Mouse (Mus musculus): ENCODE results near the gene Vcp.
A peak's percentile ranks its signal among the peaks of the same experiment; 100 is the strongest.

Vcp gene

DNA sequence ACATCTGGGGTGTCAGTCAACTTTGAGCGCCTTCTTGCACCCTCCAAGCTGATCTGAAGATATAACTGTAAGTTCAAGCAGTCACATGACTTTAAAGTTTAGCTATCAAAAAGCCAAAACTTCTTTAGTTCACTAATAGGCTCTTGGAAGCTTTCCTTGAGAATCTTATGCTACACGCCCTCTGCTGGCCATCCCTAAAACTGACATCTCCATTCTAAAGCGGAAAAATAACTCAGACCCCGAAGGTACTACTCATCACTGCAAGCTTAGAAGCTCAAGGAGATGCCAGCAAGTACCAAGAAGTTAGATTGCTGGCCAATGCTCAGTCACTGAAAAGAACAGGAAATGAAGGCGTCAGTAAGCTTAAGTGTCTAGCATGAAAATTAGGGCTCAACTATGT is 54.4 kb downstream of the Vcp start:
- DNase-seq (ENCODE audit: low read depth, low spot score) = peak; percentile 75

- DNase-seq (ENCODE audit: low read depth, low spot score) = no peak
Observed at GRCm38 (mm10) chr4:42945445-42945844, 54.9 kb downstream of the Vcp start.

- peak; percentile 57 for DNase-seq (ENCODE audit: low read depth, low spot score)
Observed at GRCm38 (mm10) chr4:42945043-42945442, 55.3 kb downstream of the Vcp start.

DNA sequence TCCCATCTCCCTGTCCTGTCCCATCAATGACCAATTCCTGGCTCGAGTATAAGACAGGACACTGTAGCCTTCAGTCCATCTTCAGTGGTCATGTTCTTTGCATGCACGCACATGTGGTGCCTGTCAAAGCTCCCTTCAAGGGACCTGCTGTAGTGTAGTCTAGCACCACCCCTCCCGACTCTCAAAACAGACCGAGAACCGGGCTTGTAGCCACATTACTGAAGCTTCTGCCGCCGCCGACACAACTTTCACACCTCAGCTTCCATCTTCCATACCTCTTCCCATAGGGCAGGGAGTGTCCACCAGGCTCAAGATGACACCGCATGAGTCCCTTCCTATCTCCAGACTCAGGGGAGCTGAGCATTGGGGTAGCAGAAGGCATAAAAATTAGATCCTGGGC is 56.1 kb downstream of the Vcp start:
- DNase-seq (ENCODE audit: low read depth, low spot score) = no peak

DNA sequence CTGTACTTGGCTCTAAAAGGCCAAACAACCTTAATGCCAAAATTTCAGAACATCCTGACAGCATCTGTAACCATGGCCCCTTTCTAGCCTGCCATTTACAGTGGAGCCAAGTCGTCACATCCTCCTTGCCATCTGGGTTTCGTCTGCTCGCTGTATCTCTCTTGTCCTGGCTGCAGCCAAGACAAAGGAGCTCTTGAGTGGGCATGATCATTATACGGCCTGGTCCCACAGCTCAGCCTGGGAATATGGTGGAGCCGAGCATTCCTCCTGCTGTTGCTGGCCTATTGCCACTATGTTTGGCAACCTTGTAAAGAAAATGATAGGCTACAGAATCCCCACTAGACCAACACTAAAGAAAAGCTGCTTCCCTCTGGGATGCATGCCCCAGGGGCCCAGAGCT is 57.0 kb downstream of the Vcp start:
- DNase-seq (ENCODE audit: low read depth, low spot score) = no peak

DNA sequence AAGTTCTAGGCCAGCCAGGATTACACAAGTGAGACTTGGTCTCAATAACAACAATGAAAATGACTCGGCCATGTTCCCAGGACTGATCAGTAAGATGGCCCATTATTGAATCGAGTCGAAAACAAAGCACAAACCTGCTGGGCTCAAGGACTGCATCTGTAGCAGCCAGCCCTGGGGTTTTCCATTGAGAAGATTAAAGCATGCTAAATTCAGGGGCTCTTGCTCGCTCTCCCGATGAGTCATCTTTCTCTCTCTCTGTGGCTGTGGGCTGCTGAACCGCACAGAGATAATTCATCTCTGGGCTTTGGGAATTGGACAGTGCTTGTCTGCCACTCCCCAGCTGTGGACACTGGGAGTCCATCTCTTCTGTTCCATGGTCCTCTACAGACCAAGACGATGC is 58.9 kb downstream of the Vcp start:
- no peak for DNase-seq (ENCODE audit: low read depth, low spot score)

DNA sequence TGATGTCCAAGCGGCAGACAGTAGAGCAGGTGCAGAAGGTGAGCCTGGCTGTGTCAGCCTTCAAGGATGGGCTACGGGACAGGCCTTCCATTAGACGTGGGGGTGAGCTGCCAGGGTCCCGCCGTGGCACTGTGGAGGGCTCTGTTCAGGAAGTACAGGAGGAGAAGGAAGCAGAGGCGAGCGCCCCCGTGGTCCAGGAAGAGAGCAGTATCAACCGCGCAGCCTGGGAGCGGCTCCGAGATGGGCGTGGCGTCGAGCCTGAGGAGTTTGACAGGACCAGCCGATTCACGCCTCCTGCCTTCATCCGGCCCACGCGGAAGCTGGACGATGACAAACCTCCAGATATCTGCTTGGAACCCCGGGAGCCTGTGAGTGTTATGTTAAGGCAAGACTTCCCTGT is 66.7 kb downstream of the Vcp start:
- DNase-seq (ENCODE audit: low read depth, low spot score) = peak; percentile 58

DNA sequence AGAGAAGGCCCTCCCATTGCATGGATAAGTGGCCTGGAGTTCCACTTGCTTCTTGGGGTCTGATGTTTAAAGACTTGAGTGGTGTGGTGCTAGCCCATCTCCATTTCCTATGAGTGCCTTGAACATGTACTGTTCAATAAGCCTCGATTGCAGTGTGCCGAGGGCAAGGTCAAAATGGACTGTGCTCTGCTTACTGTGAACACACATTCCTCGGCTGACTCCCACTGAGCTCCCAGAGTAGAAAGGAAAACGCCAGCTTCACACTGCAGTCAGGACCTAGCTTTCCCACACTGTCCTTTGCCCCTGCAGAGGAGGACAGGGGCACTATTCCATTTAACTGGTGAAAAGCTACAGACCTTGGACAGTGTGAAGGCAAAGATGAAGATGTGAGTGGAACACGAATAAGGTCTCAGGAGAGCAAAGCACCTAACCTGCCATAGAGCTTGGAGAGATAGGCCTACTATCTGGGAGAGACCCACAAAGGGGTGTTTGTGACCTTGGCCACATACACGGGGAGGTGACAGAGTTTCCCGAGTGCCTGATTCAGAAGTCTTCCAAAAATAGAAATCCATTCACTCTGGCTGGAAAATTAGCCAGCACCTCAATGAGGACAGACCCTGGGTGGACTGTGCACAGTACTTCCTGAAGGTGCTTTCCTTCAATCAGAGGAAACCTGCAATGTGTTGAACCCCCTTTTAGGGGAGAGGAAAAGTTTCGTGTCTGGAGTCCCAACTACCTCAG is 67.9 kb downstream of the Vcp start:
- DNase-seq (ENCODE audit: low read depth, low spot score) = no peak
